Mouse (Mus musculus): ENCODE results near the gene Park7. TPM values are rescaled to one million over a fixed set of nuclear protein-coding genes. Genes with fewer than 3 reads are reported as not detected.

Gene Park7
- polyA plus RNA-seq, 1 experiment, result 284 TPM

GRCm38 (mm10) chr4:150902062-150902461, 12.2 kb downstream of the Park7 start:
- Histone ChIP-seq H3K4me1 (ENCODE audit: control insufficient read depth, insufficient read depth, low read length) (no peaks in the 10 kb centered on the region), H3K4me3 (ENCODE audit: insufficient read depth, low read length) (no peak overlapping the region), H3K27ac (ENCODE audit: insufficient read depth, low read length) (no peak overlapping the region)
- TF ChIP-seq CTCF (IDR thresholded peaks at IDR 0.05; ENCODE audit: extremely low read depth, insufficient read depth, low read length) (no peak), POLR2A (IDR thresholded peaks at IDR 0.05; ENCODE audit: extremely low read depth, insufficient read depth, low read length) (no peak)

- Histone ChIP-seq H3K27ac (ENCODE audit: insufficient read depth, low read length) (no peak overlapping the region), H3K4me1 (ENCODE audit: control insufficient read depth, insufficient read depth, low read length) (no peaks in the 10 kb centered on the region), H3K4me3 (ENCODE audit: insufficient read depth, low read length) (no peak overlapping the region)
- TF ChIP-seq POLR2A (IDR thresholded peaks at IDR 0.05; ENCODE audit: extremely low read depth, insufficient read depth, low read length) (no peak), CTCF (IDR thresholded peaks at IDR 0.05; ENCODE audit: extremely low read depth, insufficient read depth, low read length) (peak; percentile 87)
These were observed 12.6 kb downstream of the Park7 start for GRCm38 (mm10) chr4:150901651-150902050.

DNA sequence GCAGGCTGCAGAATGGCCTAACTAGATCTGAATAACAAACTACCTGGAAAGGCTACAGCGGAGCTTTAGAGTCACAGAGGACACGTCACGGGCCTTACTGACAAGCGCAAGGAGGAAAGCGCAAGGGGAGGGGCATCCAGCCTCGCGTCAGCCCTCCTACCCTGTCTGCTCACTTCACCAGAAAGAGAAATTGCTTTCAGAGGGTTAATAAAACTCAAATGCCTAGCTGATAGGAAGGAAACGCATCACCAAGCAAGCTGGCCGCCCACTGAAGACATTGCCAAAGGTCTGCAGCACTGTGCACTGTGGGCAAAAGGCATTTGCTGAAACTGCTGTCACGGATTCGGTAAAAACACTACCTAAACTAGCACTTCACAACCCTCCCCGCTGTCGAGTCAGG, 13.8 kb downstream of the Park7 start:
- TF ChIP-seq CTCF (IDR thresholded peaks at IDR 0.05; ENCODE audit: extremely low read depth, insufficient read depth, low read length) (no peak), POLR2A (IDR thresholded peaks at IDR 0.05; ENCODE audit: extremely low read depth, insufficient read depth, low read length) (no peak)
- H3K27ac ChIP-seq (ENCODE audit: insufficient read depth, low read length), result no peak overlapping the region
- H3K4me1 ChIP-seq (ENCODE audit: control insufficient read depth, insufficient read depth, low read length), result no peaks in the 10 kb centered on the region
- H3K4me3 ChIP-seq (ENCODE audit: insufficient read depth, low read length), result no peak overlapping the region

DNA sequence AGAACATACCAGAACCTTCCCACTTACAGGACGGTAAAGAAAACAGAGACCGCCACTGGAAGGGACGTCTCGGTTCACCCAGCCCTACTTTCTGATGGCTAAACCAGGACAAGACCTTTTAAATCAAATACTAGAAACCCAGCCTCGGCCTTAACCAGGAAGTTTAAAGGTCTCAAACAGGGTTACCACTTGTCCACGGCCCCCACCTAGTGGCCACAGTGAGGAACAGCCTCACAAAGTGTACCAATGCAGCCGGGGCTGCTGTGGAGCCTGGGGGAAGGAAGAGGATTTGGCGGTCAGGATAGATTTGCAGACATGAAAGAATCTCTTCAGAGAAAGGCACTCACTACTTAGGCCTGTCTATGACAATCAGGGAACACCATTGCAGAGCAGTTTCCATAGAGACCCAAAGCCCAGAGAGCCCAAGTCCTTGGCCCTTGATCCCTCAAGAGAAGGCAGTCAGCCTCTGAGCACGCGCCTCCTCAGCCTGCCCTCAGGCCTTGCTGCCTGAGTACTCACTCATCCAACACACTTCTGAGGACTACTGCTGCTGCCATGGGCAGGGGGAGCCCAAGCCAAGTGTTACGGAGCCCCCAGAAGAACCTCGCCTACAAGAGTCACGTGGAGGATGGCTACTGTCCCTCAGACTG, 15.4 kb downstream of the Park7 start:
- no peak overlapping the region for H3K4me3 ChIP-seq (ENCODE audit: insufficient read depth, low read length)
- TF ChIP-seq POLR2A (IDR thresholded peaks at IDR 0.05; ENCODE audit: extremely low read depth, insufficient read depth, low read length) (no peak), CTCF (IDR thresholded peaks at IDR 0.05; ENCODE audit: extremely low read depth, insufficient read depth, low read length) (peak; percentile 78)
- no peaks in the 10 kb centered on the region for H3K4me1 ChIP-seq (ENCODE audit: control insufficient read depth, insufficient read depth, low read length)
- no peak overlapping the region for H3K27ac ChIP-seq (ENCODE audit: insufficient read depth, low read length)

GRCm38 (mm10) chr4:150896896-150897624, 17.2 kb downstream of the Park7 start:
- Histone ChIP-seq H3K4me1 (ENCODE audit: control insufficient read depth, insufficient read depth, low read length) (no peaks in the 10 kb centered on the region), H3K27ac (ENCODE audit: insufficient read depth, low read length) (no peak overlapping the region), H3K4me3 (ENCODE audit: insufficient read depth, low read length) (no peak overlapping the region)
- no peak for TF ChIP-seq POLR2A (IDR thresholded peaks at IDR 0.05; ENCODE audit: extremely low read depth, insufficient read depth, low read length)

GRCm38 (mm10) chr4:150894718-150895501, 19.3 kb downstream of the Park7 start:
- TF ChIP-seq POLR2A (IDR thresholded peaks at IDR 0.05; ENCODE audit: extremely low read depth, insufficient read depth, low read length), result no peak
- TF ChIP-seq CTCF (IDR thresholded peaks at IDR 0.05; ENCODE audit: extremely low read depth, insufficient read depth, low read length), result no peak
- no peak overlapping the region for H3K4me3 ChIP-seq (ENCODE audit: insufficient read depth, low read length)
- H3K27ac ChIP-seq (ENCODE audit: insufficient read depth, low read length), result no peak overlapping the region
- no peaks in the 10 kb centered on the region for H3K4me1 ChIP-seq (ENCODE audit: control insufficient read depth, insufficient read depth, low read length)

DNA sequence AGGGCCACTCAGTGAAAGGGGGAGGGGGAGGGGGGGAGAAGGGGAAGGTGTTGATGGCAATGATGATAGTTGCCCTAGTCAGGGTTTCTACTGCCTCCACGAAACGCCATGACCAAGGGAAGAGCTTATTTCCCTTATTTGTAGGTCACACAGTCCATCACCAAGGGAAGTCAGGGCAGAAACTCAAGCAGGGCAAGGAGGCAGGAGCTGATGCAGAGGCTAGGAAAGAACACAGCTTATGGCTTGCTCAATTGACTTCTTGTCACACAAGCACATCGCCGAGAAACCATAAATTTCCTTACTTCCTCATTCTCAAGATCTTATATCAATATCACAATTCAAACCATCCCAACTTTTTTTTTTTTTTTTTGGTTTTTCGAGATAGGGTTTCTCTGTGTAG, 22.9 kb downstream of the Park7 start:
- H3K4me3 ChIP-seq (ENCODE audit: insufficient read depth, low read length), result no peak overlapping the region
- H3K4me1 ChIP-seq (ENCODE audit: control insufficient read depth, insufficient read depth, low read length), result no peaks in the 10 kb centered on the region
- no peak overlapping the region for H3K27ac ChIP-seq (ENCODE audit: insufficient read depth, low read length)
- no peak for TF ChIP-seq POLR2A (IDR thresholded peaks at IDR 0.05; ENCODE audit: extremely low read depth, insufficient read depth, low read length)
- TF ChIP-seq CTCF (IDR thresholded peaks at IDR 0.05; ENCODE audit: extremely low read depth, insufficient read depth, low read length), result no peak

- H3K4me1 ChIP-seq (ENCODE audit: control insufficient read depth, insufficient read depth, low read length), result no peaks in the 10 kb centered on the region
- TF ChIP-seq POLR2A (IDR thresholded peaks at IDR 0.05; ENCODE audit: extremely low read depth, insufficient read depth, low read length) (no peak), CTCF (IDR thresholded peaks at IDR 0.05; ENCODE audit: extremely low read depth, insufficient read depth, low read length) (no peak)
- H3K4me3 ChIP-seq (ENCODE audit: insufficient read depth, low read length), result no peak overlapping the region
- no peak overlapping the region for H3K27ac ChIP-seq (ENCODE audit: insufficient read depth, low read length)
These were observed 24.3 kb downstream of the Park7 start for GRCm38 (mm10) chr4:150889955-150890315.

DNA sequence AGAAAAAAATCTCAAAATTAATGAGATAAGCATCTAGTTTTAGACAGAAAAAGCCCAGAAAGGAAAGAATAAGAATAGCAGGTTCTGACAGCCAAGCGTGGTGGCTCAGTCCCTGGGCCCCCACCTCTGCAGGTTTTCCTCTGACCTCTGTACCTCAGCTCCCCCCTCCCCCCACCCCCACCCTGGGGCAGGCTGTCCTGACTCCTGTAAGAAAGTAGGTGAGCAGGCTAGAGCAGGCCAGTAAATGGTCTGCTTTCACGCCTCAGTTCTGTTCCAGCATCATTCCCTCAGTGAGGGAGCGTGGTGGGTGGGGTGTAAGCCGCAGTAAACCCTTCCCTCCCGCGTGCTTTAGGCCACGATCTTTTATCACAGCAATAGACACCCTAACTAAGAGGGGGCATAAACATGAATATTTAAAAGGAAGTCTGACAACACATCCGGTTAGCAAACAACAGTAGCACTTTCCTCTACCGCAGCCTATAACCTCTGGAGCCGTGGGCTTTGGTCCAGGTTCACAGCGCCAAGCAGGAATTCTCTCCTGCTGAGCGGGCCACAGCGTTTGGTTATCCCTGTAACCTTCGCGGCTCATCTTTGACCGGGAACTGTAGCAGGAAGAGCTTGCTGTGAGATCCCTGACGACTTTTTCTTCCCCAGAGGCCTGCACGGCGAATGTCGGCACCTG, 24.8 kb downstream of the Park7 start:
- Histone ChIP-seq H3K27ac (ENCODE audit: insufficient read depth, low read length) (no peak overlapping the region), H3K4me3 (ENCODE audit: insufficient read depth, low read length) (no peak overlapping the region), H3K4me1 (ENCODE audit: control insufficient read depth, insufficient read depth, low read length) (no peaks in the 10 kb centered on the region)
- TF ChIP-seq CTCF (IDR thresholded peaks at IDR 0.05; ENCODE audit: extremely low read depth, insufficient read depth, low read length) (no peak), POLR2A (IDR thresholded peaks at IDR 0.05; ENCODE audit: extremely low read depth, insufficient read depth, low read length) (no peak)

Data from cortical plate, adult 2 months (tissue).